Mouse (Mus musculus): ENCODE data around the gene Traf1. TPM values are rescaled to one million over a fixed set of nuclear protein-coding genes. Genes with fewer than 3 reads are reported as not detected.

The Traf1 gene
- total RNA-seq, 2 experiments from 2014 or later, result 0.46 to 1.3 TPM

- DNase-seq, result no peak
These were observed 4.8 kb upstream of the Traf1 start for GRCm38 (mm10) chr2:34966243-34966934.

DNA sequence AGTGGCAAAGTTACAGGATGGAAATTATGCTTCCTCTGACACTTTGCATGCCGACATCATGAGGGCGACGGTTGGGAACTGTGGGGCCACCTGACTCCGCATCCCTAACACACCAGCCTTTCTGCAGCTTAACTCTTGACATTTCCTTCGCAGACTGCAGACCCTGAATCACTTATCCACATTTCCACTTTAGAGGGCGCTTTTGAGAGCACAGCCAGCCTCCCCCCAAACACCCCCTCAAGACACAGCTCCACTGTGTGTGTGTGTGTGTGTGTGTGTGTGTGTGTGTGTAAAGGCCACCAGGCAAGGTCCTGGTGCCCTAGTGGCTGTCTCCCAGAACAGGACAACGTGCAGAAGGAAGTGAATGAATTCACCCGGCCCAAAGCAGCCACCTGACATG, 4.2 kb upstream of the Traf1 start:
- no peak for DNase-seq

DNA sequence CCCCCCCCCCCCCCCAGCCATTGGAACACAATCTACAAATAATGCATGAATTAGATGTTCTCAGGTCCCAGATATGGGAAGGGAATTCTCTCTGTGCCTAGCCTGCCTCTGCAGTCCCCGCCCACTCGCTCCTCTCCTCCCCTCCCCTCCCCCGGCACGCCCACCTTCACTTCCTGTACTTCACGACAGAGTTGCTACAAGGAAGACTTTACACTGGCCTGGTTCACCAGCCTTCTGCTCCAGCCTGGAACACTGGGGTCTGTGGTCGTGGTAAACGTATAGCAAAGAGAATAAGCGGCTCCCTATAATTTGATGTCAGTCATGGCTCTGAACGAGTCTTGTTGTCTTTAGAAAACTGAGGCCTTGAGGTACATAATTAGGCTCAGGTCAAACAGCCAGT, 3.7 kb upstream of the Traf1 start:
- DNase-seq, result no peak

DNA sequence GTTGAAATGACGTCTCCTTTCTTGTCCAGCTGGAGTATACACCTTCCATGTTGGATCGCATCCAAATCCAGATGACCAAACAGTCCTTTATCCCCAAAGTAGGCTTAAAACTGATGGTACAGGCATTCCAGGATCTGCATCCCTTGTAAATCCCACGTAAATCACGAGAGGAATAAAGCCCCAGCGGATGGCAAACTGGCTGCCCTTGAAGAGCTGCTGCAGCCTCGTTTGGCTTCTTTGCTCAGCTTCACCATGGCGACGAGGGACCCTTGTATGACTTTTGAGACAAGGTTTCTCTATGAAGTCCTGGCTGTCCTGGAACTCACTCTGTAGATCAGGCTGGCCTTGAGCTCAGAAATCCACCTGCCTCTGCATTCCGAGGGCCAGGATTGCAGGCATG, 3.1 kb upstream of the Traf1 start:
- DNase-seq, result no peak

DNA sequence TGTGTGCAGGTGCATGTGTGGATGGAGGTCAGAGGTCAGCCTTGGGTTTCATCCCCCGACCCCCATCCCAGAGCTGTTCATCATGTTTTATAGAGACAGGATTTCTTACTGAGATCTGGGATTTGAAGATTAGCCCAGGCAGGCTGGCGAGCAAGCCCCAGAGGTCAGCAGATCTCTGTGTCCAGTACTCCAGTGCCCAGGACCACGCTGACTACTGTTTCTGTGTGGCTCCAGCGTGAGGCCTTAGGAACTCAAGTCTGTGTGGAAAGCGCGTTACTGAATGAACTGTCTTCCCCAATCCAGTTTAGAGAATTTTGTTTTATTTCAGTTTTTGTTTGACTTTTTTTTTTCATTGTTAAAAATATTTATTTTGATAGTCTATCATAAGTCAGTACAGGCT, 2.7 kb upstream of the Traf1 start:
- no peak for DNase-seq

DNA sequence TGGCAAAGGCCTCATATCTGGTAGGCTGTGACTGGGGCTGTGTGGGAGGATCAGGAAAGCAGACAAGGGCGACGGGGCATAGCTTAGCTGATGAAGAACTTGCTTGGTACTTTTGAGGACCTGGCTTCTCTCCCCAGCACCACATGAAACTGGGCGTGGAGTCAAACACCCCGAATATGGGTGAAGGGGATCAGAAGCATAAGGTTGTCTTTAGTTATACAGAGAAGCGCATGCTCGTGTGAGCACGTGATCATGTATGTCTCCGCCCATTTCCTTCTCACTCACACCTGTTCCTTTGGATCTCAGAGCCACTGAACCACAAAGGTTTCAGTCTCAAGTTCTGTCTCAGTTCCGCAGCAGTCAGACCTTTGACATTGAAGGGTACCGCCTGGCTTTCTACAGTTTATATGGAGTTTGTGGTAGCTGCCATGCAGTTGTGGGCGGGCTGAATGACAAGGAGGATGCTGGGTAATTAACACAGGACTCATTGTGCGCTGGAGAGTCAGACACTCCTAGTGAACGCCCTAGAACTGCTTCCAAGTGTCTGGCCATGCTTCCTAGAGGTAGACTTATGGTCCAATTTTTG, 1.9 kb upstream of the Traf1 start:
- DNase-seq, result peak; percentile 28

DNA sequence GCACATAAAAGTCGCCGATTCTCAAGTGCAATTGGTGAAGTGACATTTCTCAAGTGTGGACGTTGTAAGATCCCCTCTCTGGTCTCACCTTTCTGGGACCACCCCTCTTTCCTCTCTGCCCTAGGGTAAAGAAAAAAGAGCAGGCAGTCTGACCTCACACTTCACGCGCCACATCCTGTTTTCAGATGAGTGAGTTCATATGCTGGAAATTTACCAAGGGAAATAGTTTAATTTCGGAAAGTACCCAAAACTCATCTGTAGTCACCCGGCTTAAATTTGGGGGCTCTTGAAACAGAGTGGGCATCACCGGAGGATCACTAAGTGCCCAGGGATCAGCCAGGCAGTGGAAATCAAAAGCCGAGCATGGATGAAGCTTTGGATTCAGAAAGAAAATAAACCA, 1.3 kb upstream of the Traf1 start:
- DNase-seq, result no peak

DNA sequence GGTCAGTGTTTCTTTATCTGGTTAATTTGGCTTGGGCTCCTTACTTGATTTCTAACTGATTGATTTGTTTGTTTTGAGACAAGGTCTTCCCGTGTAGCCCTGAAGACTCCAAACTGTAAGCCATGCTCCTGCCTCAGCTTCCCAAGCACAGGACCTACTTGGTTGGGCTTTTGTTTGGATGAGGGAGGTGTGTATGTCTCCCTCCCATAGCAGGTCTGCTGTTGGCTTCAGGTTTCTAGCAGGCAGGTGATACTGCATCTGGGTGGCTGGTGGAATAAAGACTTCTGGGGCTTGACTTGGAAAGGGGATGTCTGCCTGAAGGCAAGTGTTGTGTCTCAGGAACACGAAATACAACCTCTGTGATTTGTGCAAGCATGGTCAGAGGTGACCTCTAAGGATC, 639 bp upstream of the Traf1 start:
- DNase-seq, result no peak

GRCm38 (mm10) chr2:34960966-34961365, 606 bp downstream of the Traf1 start:
- DNase-seq, result no peak

DNA sequence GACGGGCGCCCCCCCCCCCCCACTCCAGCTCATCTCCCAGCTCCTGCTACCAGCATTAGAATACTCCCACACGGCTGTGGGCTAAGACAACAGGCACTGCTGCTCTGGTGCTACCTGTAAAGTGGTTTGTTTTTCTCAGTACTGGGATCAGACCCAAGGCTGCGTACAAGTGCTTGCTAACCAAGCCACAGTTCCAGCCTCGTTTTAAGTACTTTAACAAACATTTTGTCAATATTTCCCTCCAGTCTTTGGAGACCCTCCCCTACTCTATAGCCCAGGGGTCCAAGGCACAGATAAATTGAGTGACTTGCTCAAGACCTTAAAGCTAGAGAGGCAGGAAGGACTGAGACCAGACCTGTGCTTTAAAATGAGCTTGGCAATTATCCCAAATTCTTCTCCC, 1.1 kb downstream of the Traf1 start:
- no peak for DNase-seq

DNA sequence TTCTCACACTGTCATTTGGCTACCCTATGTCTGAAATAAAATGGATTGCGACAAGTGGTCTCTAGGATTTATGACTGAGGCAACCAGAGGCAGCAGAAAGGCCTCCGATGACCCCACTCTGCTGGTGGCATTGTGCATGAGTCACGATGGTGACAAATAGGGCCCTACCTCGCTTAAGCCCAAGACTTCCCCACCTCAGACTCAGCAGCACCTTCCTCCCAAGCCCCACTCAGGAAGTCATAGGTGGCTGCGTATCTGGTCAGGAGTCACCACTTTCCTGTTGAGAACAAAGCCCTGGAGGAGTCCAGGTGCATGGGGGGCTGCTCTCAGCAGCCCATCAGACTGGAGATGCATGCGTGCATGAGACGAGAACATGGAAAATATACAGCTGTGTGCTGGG, 3.0 kb downstream of the Traf1 start:
- DNase-seq, result no peak

DNA sequence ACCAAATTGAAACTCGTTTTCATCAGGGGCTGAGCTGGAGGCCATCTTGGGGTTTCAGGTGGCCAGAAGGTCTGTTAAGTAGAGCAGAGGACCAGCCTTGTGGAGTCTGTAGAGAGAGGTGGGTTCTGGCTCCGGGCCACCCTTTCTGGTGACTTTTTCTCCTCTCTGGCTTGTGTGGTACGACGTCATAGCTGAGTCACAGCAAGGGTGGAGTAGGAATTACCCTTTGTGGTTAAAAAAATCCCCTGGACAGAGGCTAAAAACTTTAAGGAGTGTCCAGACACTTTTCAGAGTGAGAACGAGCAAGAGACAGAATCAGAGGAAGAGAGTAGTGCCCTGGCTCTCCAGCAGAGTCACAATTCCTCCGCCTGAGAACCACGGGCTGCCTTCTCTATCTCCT, 3.5 kb downstream of the Traf1 start:
- DNase-seq, result no peak

DNA sequence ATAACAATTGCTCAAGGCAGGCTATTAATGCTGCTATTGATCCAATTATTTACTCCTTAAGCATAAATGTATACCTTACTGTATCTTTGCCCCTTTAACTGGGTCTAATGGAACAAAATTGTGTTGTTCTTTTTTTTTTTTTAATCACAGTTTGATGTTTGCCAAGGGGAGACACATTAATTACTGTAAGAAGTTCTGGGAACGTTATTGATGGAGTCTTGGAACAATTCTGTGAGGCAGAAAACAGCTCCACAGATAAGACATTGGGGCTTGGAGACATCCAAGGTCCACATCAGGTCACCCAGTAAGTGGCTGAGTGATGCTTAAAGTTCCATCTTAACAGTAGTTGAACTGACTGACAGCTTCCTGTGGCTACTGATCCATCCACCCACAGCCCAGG, 4.2 kb downstream of the Traf1 start:
- no peak for DNase-seq

DNA sequence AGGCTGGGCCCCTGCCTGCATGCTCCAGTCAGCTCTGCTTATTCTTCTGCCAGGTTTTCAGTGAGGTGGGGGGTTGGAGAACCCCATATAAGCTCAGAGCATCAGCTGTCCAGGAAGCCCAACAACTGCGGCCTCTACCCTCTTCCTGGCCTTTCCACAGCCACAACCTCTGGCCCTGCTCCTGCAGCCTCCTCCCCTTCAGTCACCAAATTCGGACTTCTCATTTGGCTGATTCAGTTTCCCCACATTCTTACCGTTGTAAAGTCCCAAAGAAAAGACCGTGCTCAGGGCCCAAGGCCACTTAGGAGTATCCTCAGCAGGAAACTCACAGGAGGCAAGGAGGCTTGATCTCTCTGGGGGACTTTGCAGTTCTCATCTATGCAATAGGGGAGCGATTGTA, 4.6 kb downstream of the Traf1 start:
- DNase-seq, result no peak

- DNase-seq, result no peak
These were observed 7.2 kb downstream of the Traf1 start for GRCm38 (mm10) chr2:34954344-34954743.

- DNase-seq, result no peak
These were observed 7.9 kb downstream of the Traf1 start for GRCm38 (mm10) chr2:34953547-34954116.

DNA sequence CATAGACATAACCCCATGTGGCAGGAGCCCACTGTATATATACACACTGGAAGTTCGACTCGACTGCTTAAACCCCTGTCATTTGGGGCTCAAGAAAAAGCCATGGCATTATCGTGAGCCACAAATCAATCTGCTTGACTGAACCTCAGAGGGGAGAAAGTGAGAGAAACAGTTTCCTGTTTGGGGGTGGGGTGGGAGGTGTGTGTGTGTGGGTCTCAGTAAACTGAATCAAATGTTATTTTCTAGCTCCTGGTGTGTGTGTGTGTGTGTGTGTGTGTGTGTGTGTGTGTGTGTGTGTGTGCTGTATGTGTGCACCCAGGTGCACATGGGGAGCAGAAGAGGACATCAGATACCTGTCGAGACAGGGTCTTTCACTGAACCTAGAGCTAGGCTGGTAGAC, 8.6 kb downstream of the Traf1 start:
- no peak for DNase-seq

DNA sequence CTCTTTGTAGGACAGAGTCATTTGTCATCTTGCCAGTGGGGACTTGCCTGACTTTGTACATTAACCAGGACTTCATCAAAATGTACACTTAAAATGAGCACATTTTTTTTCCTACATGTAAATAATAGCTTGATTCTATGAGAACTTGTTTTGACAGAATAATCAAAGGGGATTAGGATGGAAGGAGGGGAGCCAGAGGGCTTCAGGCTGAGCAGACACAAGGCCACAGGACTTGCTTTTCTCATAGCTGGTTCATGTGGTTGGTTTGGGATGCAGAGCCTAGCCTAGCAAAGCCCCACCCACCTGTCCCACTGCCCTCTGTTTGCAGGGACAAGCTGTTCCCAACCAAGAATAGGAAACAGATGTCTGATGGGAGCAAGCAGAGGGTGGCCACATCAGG, 10.1 kb downstream of the Traf1 start:
- no peak for DNase-seq

- no peak for DNase-seq
These were observed 12.9 kb downstream of the Traf1 start for GRCm38 (mm10) chr2:34948622-34949021.

DNA sequence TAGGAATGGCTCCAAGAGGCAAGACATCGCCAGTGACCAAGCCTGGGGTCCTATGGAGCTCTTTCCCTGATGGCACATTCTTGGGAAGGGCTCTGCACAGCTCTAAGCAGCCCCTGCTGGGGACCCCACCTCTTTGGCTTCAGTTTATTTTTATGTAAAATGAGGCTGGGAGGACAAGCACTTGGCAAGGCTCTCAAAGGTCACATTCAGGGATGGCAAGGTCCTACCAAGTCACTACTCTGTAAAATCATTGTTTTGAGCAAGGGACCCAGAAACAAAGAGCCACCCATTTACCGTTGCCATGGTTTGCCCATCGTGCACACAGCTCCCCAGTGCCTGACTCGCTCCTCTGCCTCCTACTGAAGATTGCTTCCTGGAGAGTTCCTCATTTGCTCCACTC, 15.5 kb downstream of the Traf1 start:
- no peak for DNase-seq

GRCm38 (mm10) chr2:34945580-34945979, 16.0 kb downstream of the Traf1 start:
- no peak for DNase-seq

DNA sequence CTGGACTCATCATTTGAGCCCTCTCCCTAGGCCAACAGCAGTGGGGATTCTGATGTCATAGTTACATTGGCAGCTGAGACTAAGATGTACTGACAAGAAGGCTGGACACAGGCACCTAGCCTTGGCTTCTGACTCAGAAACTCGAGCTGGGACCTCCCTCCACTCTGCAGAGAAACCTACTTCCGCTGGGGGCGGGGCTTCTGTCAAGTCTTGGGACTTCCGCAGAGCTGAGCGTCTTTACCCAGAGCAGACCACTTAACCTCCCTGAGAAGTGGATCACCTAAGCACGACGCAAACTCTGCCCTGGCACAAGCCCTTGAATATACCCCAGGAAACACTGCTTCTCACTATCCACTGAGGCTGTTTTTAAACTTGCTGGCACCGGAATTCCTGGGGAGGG, 16.8 kb downstream of the Traf1 start:
- DNase-seq, result peak; percentile 52

DNA sequence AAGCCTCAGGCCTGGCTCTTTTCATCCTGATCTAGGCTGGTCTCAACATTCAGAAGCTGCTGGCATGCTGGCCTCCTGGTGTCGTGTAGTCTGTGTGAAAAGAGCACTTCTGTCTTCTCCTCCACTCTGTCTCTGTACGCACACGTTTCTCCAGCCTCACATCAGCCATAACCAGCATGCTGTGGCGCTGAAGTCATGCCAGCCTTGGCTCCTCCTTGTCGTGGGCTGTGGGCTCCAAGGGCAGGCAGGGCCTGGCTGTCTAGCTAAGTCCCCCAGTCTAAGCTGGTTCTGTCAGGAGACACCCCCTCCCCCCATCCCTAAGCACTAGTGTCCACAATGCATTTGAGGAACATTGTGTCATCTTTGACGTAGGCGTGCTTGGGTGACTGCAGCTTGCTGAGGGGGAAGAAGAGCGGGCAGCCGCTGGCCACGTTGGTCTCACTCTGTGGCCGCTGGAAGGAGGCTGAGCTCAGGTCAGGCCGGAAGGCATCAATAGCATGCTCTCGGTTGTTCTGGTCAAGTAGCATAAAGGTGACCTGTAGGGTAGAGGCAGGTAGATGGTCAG, 17.9 kb downstream of the Traf1 start:
- DNase-seq, result no peak
